Mouse (Mus musculus) adrenal gland, adult 8-10 months (tissue): ENCODE results near the gene Fam102b. TPM values are rescaled to one million over a fixed set of nuclear protein-coding genes. Genes with fewer than 3 reads are reported as not detected.

Source experiments
- DNase-seq: peaks from one replicate; pipeline ENCODE4 v3.0.0; 2022
- total RNA-seq, 4 experiments: library from RNA; stranded (reverse); gene quantifications; 2 replicates each; pipeline ENCODE4 v1.2.4; 2022

Gene Fam102b
- total RNA-seq, 4 experiments from 2014 or later, result 5.1 to 9.5 (median 6.9) TPM

DNA sequence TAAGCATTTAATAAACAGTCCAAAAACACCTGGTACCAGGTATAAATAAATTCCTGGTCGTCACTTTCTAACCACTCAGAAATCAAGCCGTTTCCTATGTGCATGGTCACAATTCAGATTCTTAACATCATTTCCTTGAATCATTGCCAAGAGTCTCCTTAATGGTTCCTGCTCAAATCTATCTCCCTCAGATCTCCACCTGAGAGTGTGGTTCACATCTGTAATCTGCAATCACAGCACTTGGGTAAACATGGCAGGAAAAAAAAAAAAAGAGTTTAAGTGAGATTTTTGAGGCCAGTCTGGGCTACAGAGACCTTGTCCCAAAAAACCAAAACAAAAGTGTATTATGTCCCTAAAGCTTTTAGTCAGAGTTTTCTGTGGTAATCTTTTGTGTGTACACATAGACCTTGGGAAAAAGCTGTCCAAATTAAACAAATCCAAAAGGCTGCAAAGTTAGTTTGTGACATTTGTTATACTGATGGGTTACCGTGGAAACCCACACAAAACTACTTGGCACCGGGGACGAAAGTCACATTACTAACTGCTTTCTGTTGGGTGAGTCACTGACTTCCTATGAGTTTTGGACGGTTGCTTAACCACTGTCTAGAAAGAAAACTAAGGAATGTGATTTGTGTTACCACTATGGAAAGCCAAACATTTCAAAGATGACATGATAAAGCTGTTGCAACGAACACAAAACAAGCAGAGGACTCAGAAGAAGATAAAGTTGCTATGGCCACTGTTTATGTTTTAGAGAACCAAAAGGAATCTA lies 16.7 kb downstream of the Fam102b start:
- peak; percentile 49 for DNase-seq

DNA sequence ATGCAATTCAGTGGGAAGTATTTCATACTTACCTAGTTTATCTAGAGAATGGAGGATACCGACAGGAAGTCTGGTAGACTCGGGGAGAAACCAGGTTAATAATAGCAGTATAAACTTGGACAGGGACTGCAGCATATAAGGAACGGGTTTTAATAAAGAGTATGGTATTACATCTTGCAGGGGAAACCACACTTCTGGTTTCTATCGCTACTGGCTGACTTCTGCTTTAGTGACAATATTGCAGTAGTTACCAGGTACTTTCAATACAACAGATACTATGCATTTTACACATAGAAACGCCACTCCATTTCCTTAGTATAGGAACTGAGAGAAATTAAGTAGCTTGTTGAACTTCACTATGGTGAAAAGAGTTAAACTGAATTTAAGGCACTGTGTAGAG lies 19.2 kb downstream of the Fam102b start:
- no peak for DNase-seq

DNA sequence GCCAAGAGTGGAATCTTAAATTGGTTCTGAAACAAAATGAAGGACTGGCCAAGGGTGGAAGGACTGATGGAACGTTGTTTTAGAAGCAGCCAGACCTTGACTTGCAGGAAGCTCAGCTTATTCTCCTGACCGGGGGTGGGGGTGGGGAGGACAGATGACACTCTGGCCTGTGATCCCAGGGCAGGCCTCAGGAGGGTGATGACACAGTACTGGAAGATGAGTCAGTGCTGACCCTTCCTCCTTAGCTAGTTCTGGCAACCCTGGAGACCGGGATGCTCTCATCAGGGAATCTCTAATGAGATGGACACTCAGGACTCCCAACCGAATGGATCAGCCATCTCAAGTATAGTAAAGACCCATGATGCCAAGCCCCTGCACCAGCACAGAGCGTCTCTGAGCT lies 21.6 kb downstream of the Fam102b start:
- DNase-seq, result no peak

DNA sequence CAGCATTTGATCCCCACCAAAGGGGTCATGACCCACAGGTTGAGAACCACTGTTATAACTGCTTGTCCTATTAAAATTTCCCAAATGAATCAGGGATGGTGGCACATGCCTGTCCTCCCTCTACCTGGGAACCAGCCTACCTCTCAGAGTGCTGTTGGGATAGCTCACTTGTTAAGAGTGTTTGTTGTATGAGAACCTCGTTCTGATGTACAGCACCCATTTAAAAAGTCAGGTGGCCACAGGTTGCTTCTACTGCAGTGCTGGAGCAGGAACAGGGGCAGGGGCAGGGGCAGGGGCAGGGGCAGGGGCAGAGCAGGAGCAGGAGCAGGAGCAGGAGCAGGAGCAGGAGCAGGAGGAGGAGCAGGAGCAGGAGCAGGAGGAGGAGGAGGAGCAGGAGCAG lies 28.2 kb downstream of the Fam102b start:
- no peak for DNase-seq

DNA sequence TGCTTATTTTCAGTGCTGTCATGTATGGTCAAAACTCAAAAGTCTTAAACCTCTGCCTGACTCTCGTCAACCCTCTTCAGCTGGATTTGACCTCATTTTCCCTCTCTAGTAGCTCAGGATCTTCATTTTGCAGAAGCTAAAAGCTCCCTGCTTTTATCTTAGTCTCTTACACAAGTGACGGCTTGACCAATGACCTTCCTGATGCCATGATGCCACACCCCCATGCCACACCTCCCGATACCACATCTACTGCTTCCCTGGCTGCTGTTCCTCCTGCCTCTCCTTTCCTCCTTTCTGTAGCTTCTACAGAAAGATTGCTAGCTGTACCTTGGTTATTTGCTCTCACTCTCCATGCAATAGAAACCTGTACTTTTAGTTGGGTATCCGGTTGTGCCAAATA lies 29.6 kb downstream of the Fam102b start:
- DNase-seq, result no peak

DNA sequence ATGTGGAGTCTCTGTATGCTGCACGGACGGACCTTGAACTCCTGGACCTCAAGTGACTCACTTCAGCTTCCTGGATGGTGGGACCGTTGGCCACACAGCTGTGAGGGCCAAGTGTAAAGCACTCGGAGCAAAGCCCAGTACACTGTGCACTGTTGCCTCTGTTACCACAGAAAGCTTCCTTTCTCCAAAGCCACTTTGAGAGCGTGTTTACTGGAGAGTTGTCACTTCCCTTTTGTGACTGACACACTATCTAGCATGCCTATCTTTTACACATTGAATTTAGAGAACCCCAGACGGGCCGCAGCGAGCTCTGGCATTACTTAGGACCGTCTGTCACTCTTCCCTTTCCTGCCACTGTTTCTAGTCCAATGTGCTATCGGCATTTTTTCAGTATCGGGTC lies 30.1 kb downstream of the Fam102b start:
- DNase-seq, result peak; percentile 18

DNA sequence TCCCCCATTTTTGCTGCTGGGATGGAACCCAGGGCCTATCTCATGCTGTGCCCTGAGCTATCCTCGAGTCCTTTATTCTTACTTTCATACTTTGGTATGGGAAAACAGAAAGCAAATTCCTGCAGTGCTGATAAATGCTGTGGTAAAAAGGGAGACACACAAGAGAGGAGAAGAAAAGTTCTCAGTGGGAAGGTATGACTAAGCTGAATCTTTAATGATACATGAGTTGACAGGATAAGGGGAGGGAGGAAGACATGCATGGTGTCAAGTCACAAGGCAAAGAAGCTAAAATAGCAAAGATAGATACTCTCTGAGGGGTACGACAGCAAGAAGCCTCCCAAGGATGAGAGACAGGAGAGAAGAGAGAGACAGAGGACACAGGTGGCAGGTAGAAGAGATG lies 32.0 kb downstream of the Fam102b start:
- DNase-seq, result no peak

DNA sequence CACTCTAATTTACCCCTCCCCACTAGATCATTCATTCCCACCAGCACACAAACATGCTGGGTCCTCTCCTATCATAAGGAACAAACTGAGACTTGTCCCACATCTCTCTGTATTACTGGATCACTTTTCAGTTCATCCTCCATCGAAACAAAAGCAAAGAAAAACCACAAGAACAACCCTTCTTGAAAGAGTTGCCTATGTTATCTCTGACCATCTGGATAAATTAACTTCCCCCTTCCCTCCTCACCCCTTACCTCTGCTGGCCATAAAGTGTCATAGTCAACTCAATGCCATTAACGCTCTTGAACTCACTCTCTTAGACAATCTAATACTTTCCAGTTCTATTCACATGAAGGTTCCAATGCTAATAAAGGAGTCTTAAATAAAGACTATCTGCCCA lies 32.9 kb downstream of the Fam102b start:
- DNase-seq, result no peak

DNA sequence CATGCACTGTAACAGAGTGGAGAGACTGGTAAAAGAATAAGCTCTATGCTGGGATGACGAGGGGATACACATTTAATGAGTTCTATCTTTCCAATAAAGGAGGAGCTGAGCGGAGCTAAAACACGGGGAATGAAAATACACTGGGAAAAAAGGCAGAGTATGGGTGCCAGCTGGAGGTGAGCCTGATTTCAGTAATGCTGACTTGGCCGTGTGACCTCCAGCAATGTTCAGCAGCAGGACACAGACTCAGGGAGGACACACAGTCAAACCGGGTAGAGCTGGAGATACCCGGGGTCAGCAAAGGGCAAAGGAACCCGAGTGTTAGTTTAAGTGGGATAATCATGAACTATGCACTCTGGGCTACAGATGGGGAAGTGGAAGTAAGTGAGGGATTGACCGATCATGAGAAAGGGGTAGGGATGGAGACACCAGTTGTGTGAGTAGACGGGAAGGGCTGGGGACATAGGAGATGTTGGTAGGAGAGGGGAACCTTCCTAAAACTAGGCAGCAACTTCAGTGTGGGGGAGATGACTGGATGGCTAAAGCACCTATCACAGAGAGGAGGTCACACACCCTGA lies 37.3 kb downstream of the Fam102b start:
- DNase-seq, result no peak

DNA sequence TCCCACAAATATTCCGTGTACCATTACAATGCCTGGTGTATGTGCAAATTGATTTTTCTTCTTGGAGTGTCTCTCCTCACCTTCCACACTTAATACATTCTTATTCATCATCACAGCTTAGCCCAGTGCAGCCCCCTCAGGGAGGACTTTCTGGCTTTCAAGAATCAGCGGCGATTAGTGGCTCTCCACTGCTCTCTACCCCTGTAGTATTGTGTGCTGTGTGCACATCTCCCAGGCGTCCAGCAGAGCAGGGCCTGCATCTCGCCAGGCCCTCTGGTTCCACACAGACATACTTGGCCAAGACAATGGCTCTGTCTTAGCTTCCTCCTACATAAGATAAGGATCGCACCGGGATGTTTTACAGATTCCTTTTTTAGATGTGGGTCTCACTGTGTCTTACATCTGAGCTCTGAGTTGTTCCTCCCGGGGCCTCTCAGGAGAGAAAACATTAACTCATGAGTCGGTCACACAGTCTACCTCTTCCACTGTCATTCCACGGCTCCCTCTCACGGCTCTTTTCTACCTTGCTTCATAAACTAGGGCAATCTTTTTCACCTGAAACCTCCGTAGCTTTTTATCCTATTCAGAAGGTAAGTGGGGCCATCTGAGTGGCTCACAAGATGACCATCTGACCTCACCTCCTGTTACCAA lies 40.3 kb downstream of the Fam102b start:
- no peak for DNase-seq

DNA sequence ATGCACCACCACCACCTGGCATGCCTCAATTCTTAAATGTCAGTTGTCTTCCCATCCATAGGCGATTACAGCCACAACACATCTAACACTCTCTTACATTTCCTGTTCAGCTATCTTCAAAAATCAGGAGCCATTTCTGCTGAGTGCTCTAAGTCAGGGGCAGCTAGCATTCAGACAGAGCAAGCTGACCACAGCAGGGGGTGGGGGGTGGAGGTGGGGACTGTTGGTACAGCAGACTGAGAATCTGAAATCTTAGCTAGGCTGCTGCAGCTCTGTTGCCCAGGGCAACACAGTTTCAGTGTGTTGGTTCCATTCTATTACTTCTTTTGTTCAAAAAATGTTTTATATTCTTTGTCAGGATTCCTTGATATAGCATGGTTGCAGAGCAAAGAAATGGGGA lies 40.9 kb downstream of the Fam102b start:
- DNase-seq, result no peak

DNA sequence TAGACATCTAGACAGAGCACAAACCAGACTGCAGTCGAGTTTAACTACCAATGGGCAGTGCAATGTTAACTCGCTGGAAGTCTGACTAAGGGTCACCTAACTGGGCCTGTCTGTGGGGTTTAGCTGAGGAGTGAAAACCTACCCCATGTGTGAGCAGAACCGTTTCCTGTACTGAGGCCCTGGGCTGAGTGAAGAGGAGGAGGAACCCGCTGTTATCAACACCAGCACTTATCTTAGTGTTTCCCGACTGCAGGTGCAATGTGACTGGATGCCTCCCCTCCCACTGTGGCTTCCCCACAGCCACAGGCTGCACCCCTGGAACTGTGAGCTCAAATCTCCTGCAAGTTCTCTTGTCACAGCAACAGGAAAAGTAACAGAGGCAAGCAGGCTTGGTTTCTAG lies 43.4 kb downstream of the Fam102b start:
- no peak for DNase-seq

DNA sequence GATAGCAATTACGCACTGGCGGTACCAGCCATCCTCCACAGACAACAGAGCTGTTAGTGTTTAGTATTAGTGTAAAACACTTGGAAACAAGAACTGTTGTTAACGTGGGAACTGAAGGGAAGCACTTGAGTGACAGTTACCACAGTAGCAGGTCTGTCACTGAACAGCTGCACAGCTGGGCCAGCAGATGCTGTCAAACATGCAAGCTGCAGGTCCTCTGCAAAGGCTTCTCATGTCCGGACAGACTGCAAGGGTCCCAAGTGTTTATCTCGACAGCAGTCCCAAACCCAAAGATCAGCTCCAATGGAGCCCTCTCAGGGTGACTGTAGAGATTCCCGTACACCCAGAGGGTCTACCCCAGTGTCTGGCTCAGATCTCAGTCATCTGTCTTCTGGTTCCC lies 45.5 kb downstream of the Fam102b start:
- no peak for DNase-seq

DNA sequence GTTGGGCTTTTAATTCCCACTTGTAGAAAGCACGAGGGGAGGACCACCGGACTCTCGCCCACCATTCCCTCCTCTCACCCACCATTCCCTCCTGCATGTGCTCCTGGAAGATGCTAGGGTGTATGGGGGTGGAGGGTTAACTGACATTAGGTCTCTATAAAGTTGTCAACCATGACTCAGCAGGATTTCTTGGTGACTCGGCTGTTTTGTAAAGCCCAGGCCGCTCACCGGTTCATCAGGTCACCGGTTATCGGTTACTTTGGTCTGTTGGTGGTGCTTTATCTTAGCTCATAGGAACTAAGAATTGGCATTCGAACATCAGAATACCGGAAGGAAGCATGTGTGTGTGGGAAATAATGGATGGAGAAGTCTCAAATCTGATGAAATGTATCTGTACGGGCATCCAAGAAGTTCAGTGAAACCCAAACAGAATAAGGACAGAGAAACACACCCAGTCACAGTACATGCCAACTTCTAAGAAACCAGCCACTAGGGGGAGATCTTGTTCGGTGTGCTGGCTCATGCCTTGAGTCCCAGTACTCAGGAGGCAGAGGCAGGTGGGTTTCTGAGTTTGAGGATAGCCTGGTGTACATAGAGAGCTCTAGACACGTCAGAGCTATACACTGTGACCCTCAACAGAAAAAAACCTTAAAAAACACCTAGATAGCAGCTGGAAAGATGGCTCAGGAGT lies 49.9 kb downstream of the Fam102b start:
- DNase-seq, result no peak

DNA sequence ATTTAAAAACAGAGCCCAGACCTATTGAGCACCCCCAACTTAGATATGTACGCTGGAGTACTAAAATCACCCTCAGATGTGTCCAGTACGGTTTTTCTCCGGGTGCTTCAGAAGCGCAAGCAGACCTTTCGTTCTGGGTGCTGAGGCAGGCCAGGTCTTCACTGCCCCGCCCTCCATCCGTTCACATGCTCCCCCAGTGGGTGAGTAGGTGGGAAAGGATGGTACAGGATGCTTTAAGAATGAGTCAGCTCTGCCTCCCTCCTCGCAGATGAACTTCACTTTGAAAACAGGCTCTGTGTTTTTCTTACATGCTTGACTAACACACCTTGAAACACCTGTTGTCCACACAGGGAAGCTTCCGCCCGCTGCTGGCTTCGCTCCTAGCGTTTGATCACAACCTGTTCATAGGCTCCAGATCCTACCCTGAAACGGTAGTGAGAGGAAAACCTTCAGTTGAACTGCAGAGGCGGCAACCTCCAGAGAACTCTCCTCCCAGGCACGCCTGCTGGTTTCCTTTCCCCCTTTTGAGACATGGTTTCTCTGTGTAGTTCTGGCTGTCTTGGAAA lies 52.4 kb downstream of the Fam102b start:
- no peak for DNase-seq

DNA sequence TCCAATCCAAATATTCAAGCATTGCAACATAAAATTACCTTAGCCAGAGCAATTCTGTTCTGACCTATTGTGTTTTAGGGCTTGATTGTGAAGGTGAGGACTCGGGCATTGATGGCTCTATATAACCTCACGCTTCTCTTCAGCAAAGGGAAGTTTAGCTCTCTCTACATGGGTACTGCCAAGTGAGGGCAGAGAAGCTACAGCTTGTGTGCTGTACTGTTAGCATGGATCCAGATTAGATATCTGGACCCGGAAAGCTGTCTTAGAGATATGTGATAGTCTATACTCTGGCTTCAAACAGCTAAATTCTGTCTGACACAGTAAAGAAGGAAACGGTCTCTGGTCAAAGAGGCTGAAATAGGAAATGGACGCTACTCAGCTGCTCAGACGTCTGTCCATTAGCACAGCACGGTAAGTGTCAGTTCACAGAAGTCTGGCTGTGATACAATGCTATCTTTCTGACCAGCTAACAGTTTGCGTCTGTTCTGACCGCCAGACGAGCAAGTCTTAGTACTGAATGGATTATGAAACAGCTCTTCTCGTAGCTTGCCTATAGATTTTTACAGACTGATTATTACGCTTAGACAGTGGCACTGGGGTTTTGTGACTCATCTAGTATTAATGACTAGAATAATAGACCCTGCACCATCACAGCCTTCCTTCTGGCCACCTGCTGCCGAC lies 53.3 kb downstream of the Fam102b start:
- DNase-seq, result no peak

DNA sequence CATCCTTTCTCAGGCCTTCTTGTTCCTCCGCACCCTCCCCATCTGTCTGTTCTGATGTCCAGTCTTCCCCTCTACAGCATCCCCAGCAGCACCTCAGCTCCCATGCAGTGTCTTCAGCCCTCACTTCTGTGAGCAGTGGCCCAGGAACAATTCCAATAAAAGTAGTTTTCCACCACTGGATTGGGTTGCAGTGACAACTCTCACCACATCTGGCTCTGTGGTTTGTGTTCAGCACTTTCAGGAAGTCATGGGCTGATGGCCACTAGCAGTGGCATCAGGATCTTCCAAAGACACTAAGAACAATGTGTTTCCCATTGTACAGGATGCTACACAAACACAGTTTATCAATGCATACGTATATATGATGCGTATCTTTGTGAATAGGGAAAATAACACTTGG lies 61.4 kb downstream of the Fam102b start:
- DNase-seq, result no peak

DNA sequence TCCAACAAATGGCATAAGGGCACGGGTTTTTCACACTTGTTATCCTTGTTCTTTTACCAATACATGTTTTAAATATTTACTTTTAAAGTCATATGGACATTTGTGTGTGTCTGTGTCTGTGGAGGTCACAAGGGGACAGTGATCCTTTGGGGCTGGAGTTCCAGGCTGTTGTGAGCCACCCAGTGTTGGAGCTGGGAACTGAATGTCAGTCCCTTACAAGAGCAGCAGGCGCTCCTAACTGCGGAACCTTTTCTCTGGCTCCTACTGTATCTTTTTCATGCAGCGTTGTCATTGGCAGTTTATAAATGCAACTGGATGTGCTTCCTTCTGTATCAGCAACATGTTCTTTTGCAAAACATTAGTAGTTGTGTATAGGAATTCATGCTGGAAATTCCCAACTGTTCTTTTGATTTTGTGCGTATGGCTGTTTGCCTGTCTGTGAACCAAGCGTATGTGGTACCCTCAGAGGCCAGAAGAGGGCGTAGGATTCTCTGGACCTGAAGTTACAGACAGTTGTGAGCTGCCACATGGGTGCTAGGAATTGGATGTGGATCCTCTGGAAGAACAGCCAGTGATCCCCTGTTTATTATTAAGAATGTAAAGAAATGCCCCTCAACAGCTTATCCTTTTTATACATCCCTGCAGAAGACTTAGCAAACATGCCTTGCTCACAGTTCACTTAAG lies 62.9 kb downstream of the Fam102b start:
- no peak for DNase-seq

DNA sequence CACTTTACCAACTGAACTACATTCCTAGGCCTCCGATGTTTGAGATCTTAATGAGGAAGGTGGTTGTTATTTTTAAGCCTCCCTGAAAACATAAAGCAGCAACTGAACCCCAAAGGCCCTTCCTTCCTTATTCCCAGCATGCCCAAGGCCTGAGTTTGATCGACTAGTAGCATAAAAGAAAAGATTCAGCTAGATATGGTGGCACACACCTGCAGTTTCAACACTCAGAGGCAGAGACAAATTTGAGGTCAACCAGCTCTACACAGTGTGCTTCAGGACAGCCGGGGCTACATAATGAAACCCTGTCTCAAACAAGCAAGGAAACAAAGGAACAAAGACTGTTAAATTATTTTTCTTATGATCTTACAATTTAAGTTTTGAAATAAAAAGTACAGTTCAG lies 63.6 kb downstream of the Fam102b start:
- DNase-seq, result no peak

DNA sequence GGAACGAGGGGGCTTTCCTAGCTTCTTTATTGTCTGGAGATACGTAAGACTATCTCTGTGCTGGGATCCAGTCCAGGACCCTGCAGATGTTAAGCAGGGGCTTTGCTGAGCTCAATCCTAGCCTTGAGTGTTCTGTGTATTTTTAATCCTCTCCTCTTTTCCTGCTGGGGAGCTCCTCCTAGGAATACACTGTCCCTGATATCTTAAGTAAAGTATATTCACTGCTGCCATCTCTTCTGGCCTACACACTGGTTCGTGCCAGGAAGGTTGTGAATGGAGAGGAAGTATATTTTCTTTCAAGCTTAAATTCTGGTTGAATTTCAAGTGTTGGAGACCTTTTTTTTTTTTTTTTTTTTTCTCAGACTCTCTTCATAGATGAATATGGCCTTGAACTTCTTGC lies 64.1 kb downstream of the Fam102b start:
- no peak for DNase-seq

DNA sequence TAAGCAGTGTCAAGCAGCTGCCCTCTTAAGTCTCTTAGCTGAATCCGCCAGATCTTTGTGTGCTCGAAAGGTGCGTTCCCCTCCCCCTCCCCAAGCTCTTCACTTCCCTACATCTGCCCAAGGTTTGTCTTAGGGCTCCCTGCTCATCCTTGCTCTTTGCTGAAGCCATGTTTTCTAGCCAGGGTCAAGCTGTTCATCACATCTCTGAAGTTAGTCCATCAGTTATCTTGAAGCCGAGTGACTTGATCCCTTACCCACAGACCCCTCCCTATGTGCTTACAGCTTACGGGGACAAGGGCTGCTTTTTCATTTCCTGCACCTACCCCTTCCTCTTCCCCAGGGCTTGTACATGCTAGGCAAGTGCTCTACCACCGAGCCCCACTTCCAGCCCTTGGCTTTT lies 65.8 kb downstream of the Fam102b start:
- DNase-seq, result no peak

DNA sequence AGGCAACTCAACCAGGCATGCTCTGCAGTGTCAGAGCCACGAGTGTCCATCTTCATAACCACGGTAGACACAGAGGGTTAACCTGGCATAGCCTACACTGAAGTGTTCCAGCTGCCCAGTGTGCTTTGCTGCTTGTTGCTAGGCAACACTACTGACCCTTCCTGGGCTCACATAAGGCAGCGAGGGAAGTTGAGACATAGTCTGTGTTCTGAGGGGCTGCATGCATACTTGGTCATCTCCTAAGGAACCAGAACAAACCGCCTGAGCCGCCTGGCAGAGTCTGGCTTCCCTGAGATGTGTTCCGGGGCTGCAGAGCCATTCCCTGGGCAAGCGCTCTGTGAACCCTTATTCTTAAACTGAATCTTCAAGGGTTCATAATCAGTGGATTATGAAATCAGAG lies 66.2 kb downstream of the Fam102b start:
- DNase-seq, result no peak
